In the genomic region with DNA sequence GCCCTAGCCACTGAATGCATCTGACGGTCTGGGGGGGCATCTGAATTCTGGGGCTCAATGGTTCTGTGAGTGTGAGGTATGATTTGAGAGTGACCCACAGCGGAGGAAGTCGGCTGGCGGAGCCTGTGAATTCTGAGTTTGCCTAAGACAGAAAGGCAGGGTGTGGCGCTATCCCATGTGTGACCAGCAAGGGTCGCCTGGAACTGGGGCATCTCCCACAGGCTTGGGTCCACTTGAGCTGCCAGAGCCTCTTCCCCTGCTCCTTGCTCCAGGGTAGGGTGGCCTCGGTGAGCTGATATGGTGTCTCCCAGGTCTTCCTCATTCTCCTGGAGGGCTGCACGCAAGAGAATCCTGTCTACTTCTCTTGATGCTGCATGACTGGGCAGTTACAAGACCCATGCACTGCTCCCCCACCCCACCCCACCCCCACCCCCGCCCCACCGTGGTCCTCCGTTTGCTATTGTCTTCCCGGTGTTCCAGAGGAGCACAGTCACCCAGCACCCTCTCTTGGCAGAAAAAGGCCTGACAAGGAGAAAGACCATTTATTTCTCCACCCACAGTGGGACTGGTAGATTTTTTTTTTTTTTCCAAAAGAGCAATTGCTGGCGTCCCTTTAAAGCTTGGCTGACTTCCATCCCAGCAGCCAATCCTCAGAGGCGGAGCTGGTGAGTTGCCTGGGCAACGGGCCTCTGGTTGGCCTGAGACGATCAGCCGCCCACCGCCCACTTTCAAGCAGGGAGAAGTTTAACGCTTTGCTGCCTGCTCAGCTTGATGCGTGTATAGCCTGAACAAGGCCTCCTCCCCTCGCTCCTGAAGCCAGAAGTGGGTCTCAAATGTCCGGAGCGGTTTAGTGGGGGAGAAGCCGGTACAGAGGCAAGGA, we compare ENCODE assay signal across 8 mouse cellular contexts. TPM values are rescaled to one million over a fixed set of nuclear protein-coding genes. Genes with fewer than 3 reads are reported as not detected.
DNase-seq lines count a peak whose midpoint lies in the region; ATAC-seq lines count a peak whose summit lies in the region.

No protein-coding gene starts in this region.

- H3K27ac ChIP-seq in embryonic facial prominence, embryonic 13.5 days: peak overlapping the region; percentile 69
- no peak overlapping the region for H3K27ac ChIP-seq in heart, embryonic 11.5 days (ENCODE audit: low read depth, low read length)
- H3K27ac ChIP-seq in limb, embryonic 12.5 days: peak overlapping the region; percentile 72
- H3K27ac ChIP-seq in midbrain, embryonic 15.5 days: peak overlapping the region; percentile 90
- H3K27ac ChIP-seq in stomach, embryonic 14.5 days (ENCODE audit: low read length): no peak overlapping the region

- peak; percentile 71; the same call in 1 of the 2 replicates for ATAC-seq in embryonic facial prominence, embryonic 13.5 days (ENCODE audit: insufficient number of reproducible peaks, insufficient read depth, low FRiP score, low TSS enrichment, low read depth)
- ATAC-seq in heart, embryonic 11.5 days (replicated peaks; ENCODE audit: insufficient number of reproducible peaks, low FRiP score, low TSS enrichment): peak; percentile 71
- peak; percentile 61 for ATAC-seq in limb, embryonic 12.5 days (ENCODE audit: insufficient number of reproducible peaks, insufficient read depth, low FRiP score, low TSS enrichment, low read depth)
- peak; percentile 90 for ATAC-seq in midbrain, embryonic 15.5 days (replicated peaks)
- peak; percentile 81 for ATAC-seq in stomach, embryonic 14.5 days (ENCODE audit: insufficient number of reproducible peaks, insufficient read depth, low FRiP score, low read depth)

- H3K4me2 ChIP-seq in embryonic facial prominence, embryonic 13.5 days: peak overlapping the region; percentile 62
- H3K4me2 ChIP-seq in heart, embryonic 11.5 days: peak overlapping the region; percentile 69
- peak overlapping the region; percentile 77 for H3K4me2 ChIP-seq in limb, embryonic 12.5 days
- peak overlapping the region; percentile 49 for H3K4me2 ChIP-seq in midbrain, embryonic 15.5 days
- peak overlapping the region; percentile 53 for H3K4me2 ChIP-seq in stomach, embryonic 14.5 days (replicated peaks; ENCODE audit: low read depth, low read length)

- peaks cover 35% of the 10 kb centered on the region for H3K27me3 ChIP-seq in embryonic facial prominence, embryonic 13.5 days
- peaks cover 49% of the 10 kb centered on the region for H3K27me3 ChIP-seq in heart, embryonic 11.5 days (ENCODE audit: control insufficient read depth, insufficient read depth, low read length)
- peaks cover 49% of the 10 kb centered on the region for H3K27me3 ChIP-seq in limb, embryonic 12.5 days
- 0 out of 2 replicates have a peak, but pooled peaks cover 9% of the 10 kb centered on the region for H3K27me3 ChIP-seq in midbrain, embryonic 15.5 days (replicated peaks)
- 0 out of 2 replicates have a peak, but pooled peaks cover 9% of the 10 kb centered on the region for H3K27me3 ChIP-seq in stomach, embryonic 14.5 days (ENCODE audit: control insufficient read depth, insufficient read depth, low read length)

- WGBS in embryonic facial prominence, embryonic 13.5 days: 2% methylated on average over 24 of the region's 24 CpGs
- 4% methylated on average over 24 of the region's 24 CpGs for WGBS in heart, embryonic 11.5 days (ENCODE audit: insufficient replicate concordance)
- 2% methylated on average over 24 of the region's 24 CpGs for WGBS in limb, embryonic 12.5 days
- under 1% methylated on average over 24 of the region's 24 CpGs for WGBS in midbrain, embryonic 15.5 days
- 3% methylated on average over 24 of the region's 24 CpGs for WGBS in stomach, embryonic 14.5 days

- H3K9ac ChIP-seq in embryonic facial prominence, embryonic 13.5 days: peak overlapping the region; percentile 65
- H3K9ac ChIP-seq in heart, embryonic 11.5 days (ENCODE audit: low read depth, low read length): peak overlapping the region; percentile 53; the same call in 1 of the 2 replicates
- H3K9ac ChIP-seq in limb, embryonic 12.5 days (replicated peaks): peak overlapping the region; percentile 52
- H3K9ac ChIP-seq in midbrain, embryonic 15.5 days: peak overlapping the region; percentile 24
- H3K9ac ChIP-seq in stomach, embryonic 14.5 days (replicated peaks; ENCODE audit: low read depth, low read length): no peak overlapping the region; the same call in 1 of the 2 replicates

- peak; percentile 95 for DNase-seq in heart, adult 11 months
- no peak for DNase-seq in heart, adult 8-10 months (ENCODE audit: low spot score)
- DNase-seq in kidney, adult 9 months: peak; percentile 75

- no peaks in the 10 kb centered on the region for H3K36me3 ChIP-seq in embryonic facial prominence, embryonic 13.5 days
- no peaks in the 10 kb centered on the region for H3K36me3 ChIP-seq in heart, embryonic 11.5 days (ENCODE audit: control insufficient read depth, insufficient read depth, low read length)
- no peaks in the 10 kb centered on the region for H3K36me3 ChIP-seq in limb, embryonic 12.5 days
- H3K36me3 ChIP-seq in midbrain, embryonic 15.5 days (replicated peaks): no peaks in the 10 kb centered on the region; the same call in 1 of the 2 replicates
- H3K36me3 ChIP-seq in stomach, embryonic 14.5 days (ENCODE audit: control insufficient read depth, insufficient read depth, low read length): no peaks in the 10 kb centered on the region

- peaks cover 25% of the 10 kb centered on the region for H3K4me1 ChIP-seq in embryonic facial prominence, embryonic 13.5 days
- H3K4me1 ChIP-seq in heart, embryonic 11.5 days (ENCODE audit: control insufficient read depth, insufficient read depth, low read length): peaks cover 10% of the 10 kb centered on the region; the same call in 1 of the 2 replicates
- peaks cover 27% of the 10 kb centered on the region for H3K4me1 ChIP-seq in limb, embryonic 12.5 days (replicated peaks)
- H3K4me1 ChIP-seq in midbrain, embryonic 15.5 days: peaks cover 17% of the 10 kb centered on the region
- H3K4me1 ChIP-seq in stomach, embryonic 14.5 days (ENCODE audit: control insufficient read depth, insufficient read depth, low read length): peaks cover 10% of the 10 kb centered on the region; the same call in 1 of the 2 replicates

- 0 out of 2 replicates have a peak, but pooled peaks cover 4% of the 10 kb centered on the region for H3K9me3 ChIP-seq in embryonic facial prominence, embryonic 13.5 days
- H3K9me3 ChIP-seq in heart, embryonic 11.5 days (replicated peaks; ENCODE audit: control insufficient read depth, low read length): no peaks in the 10 kb centered on the region
- H3K9me3 ChIP-seq in limb, embryonic 12.5 days: no peaks in the 10 kb centered on the region
- no peaks in the 10 kb centered on the region for H3K9me3 ChIP-seq in midbrain, embryonic 15.5 days
- H3K9me3 ChIP-seq in stomach, embryonic 14.5 days (ENCODE audit: control insufficient read depth, low read depth, low read length): no peaks in the 10 kb centered on the region

- H3K4me3 ChIP-seq in embryonic facial prominence, embryonic 13.5 days: peak overlapping the region; percentile 38
- peak overlapping the region; percentile 45 for H3K4me3 ChIP-seq in heart, embryonic 11.5 days (ENCODE audit: low read depth, low read length)
- peak overlapping the region; percentile 41 for H3K4me3 ChIP-seq in limb, embryonic 12.5 days (replicated peaks)
- peak overlapping the region; percentile 22 for H3K4me3 ChIP-seq in midbrain, embryonic 15.5 days
- peak overlapping the region; percentile 24 for H3K4me3 ChIP-seq in stomach, embryonic 14.5 days (ENCODE audit: low read depth, low read length)

RNA-seq across cellular contexts. Expression of gene Rasal1, which starts 31.3 kb away (rescaled TPM):
- total RNA-seq in heart, adult 8-10 months (2022): under 1 TPM in 3 of 4 experiments, not detected in 1; 0.44 to 0.79 (median 0.46) TPM
- 0.32 TPM in 1 of 2 replicates, not detected in the other for polyA plus RNA-seq in embryonic facial prominence, embryonic 13.5 days (2015; fragmentation: Nextera tagmentation; extraction: Ambion mirVana)
- 0.27 and 0.30 TPM in 2 replicates for polyA plus RNA-seq in heart, embryonic 11.5 days (2014; fragmentation: Nextera tagmentation; extraction: Ambion mirVana)
- 0.24 and 0.86 TPM in 2 replicates for polyA plus RNA-seq in limb, embryonic 12.5 days (2016; fragmentation: Nextera tagmentation; extraction: Ambion mirVana)
- polyA plus RNA-seq in midbrain, embryonic 15.5 days (2015; fragmentation: Nextera tagmentation; extraction: Ambion mirVana): 1.0 and 1.6 TPM in 2 replicates
- polyA plus RNA-seq in stomach, embryonic 14.5 days (2014; fragmentation: Nextera tagmentation; extraction: Ambion mirVana): 0.07 and 0.18 TPM in 2 replicates

RNA-seq across cellular contexts. Expression of gene Dtx1, which starts 31.8 kb away (rescaled TPM):
- 1 to 10 TPM; 1.7 to 2.0 (median 1.9) TPM for total RNA-seq in heart, adult 8-10 months (2022)
- polyA plus RNA-seq in embryonic facial prominence, embryonic 13.5 days (2015; fragmentation: Nextera tagmentation; extraction: Ambion mirVana): 6.2 and 7.2 TPM in 2 replicates
- polyA plus RNA-seq in heart, embryonic 11.5 days (2014; fragmentation: Nextera tagmentation; extraction: Ambion mirVana): 0.45 and 0.53 TPM in 2 replicates
- 6.8 and 7.5 TPM in 2 replicates for polyA plus RNA-seq in limb, embryonic 12.5 days (2016; fragmentation: Nextera tagmentation; extraction: Ambion mirVana)
- 64.5 and 68.9 TPM in 2 replicates for polyA plus RNA-seq in midbrain, embryonic 15.5 days (2015; fragmentation: Nextera tagmentation; extraction: Ambion mirVana)
- 5.2 and 5.9 TPM in 2 replicates for polyA plus RNA-seq in stomach, embryonic 14.5 days (2014; fragmentation: Nextera tagmentation; extraction: Ambion mirVana)

RNA-seq across cellular contexts. Expression of gene Cfap73, which starts 45.9 kb away (rescaled TPM):
- total RNA-seq in heart, adult 8-10 months (2022): not detected
- polyA plus RNA-seq in embryonic facial prominence, embryonic 13.5 days (2015; fragmentation: Nextera tagmentation; extraction: Ambion mirVana): not detected in 2 replicates
- polyA plus RNA-seq in heart, embryonic 11.5 days (2014; fragmentation: Nextera tagmentation; extraction: Ambion mirVana): not detected in 2 replicates
- polyA plus RNA-seq in limb, embryonic 12.5 days (2016; fragmentation: Nextera tagmentation; extraction: Ambion mirVana): not detected in 2 replicates
- 0.44 and 0.70 TPM in 2 replicates for polyA plus RNA-seq in midbrain, embryonic 15.5 days (2015; fragmentation: Nextera tagmentation; extraction: Ambion mirVana)
- polyA plus RNA-seq in stomach, embryonic 14.5 days (2014; fragmentation: Nextera tagmentation; extraction: Ambion mirVana): not detected in 2 replicates

Comparison
In these comparisons a context has a peak if more than half of its experiments do, and no peak if none do; other contexts are left out.
1. H3K27ac ChIP-seq: peak in embryonic facial prominence, embryonic 13.5 days (single experiment), limb, embryonic 12.5 days (single experiment) and midbrain, embryonic 15.5 days (single experiment); none in heart, embryonic 11.5 days (single experiment) and stomach, embryonic 14.5 days (single experiment).
2. Peak in every context shown above with its lines, with median percentiles within 50 percentile points of each other: ATAC-seq, H3K4me2 ChIP-seq and H3K4me3 ChIP-seq.